Mouse (Mus musculus): ENCODE measurements around the gene Rere.
A peak's percentile ranks its signal among the peaks of the same experiment; 100 is the strongest.

Gene Rere

DNA sequence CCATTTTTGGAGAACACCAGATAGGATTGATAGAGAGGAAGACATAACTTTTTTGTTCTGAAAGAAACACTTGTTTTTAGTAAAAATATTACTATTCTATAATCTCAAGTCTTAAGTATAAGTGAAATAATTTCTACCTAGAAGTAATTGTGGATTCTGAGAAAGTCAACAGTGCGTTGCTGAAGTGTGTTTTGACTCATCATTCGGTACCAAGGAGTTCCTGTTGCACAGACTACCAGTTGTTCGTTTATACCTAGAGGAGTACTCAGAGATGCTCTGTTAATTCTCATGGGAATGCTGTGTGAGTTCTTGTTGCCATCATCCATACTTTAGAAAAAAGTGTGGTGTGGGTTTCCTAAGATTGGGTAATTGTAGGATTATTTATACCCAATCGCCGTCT is 154.1 kb downstream of the Rere start:
- DNase-seq = no peak

- DNase-seq = no peak
Observed at GRCm38 (mm10) chr4:150438621-150439020, 157.2 kb downstream of the Rere start.

- DNase-seq = no peak
Observed at GRCm38 (mm10) chr4:150441931-150442330, 160.5 kb downstream of the Rere start.

GRCm38 (mm10) chr4:150444068-150444467 is 162.6 kb downstream of the Rere start:
- no peak for DNase-seq

DNA sequence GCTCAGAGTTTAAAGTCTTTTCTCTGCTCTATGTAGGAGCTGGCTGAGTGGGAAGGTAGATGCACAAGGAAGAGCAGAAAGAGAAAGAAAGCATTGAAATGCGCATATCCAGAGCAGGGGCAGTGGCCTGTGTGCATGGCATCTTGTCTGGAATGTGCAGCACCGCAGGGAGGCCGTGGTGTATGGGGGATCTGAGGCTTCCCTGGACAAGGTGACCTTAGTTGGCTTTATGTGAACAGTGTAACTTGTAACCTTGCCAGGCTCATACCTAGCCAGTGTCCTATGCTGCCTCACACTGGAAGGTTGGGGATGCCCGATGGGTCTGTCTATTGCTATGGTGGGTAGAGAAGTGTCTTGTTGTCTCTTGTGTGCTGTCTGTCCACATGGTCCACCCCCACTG is 165.2 kb downstream of the Rere start:
- DNase-seq = peak; percentile 33 to 55

DNA sequence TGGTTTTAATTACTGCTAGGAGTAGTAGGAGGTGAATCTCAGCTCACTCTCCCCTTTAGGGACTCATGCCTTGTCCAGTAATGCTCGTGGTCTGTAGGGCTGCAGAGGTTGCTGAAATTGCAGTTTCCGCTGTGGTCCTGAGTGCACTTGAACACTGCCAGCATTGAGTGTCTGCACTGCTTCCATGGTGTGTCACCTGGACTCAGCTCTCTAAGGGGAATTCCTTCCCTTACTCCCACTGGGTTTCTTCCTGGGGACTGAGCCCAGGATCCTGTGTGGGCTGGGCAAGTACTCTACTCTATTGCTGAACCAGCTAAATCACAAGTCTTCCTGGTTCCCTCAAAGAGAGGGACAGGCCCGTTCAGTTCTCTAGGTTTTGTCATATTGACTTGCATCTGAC is 166.1 kb downstream of the Rere start:
- no peak for DNase-seq

DNA sequence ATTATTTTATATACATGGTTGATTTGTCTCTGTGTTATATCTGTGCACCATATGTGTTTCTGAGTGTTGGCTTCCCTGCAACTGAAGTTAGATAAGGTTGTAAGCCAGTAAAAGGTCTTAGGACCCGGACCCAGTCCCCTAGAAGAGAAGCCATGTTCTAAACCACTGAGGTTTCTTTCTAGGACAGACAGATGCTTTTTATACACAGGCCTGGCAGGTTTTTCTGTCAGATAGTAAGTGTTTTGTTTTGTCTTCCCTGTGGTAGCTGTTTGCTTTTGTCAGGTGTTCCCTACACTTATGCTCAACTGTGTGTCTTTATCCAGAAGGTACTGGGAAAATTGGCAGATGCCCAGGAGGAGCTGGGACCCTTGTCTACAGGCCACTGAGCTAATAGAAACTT is 167.0 kb downstream of the Rere start:
- no peak for DNase-seq

- DNase-seq = no peak
Observed at GRCm38 (mm10) chr4:150450081-150450691, 168.7 kb downstream of the Rere start.

DNA sequence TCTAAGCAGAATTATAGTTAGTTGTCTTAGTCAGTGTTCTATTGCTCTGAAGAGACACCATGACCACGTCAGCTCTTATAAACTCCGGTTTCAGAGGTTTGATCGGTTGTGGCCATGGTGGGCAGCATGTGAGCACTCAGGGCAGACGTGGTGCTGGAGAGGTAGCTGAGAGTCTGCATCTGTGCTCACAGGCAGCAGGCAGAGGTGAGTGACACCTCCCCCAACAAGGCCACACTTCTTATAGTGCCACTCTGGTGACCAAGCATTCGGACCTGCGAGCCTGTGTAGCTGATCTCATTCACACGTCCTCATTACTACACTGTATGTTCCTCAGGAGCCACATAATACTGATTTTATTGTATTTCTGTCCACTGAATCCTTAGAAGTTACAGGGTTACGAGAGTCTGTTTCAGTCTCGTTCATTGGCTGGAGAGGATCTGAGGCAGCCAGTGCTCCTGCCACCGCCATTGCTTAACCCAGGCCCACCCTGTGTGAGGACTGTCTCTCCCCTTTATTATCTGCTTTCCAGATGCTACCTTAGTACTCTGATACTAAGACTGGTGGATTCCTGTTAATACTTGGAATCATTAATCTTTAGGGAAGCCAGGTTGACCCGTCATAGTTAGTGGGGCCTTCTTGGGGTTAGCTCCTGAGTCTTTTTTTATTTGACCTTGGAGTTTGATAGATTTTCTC is 170.9 kb downstream of the Rere start:
- no peak for DNase-seq

- DNase-seq = no peak
Observed at GRCm38 (mm10) chr4:150454571-150455306, 173.3 kb downstream of the Rere start.

GRCm38 (mm10) chr4:150455750-150456149 is 174.3 kb downstream of the Rere start:
- no peak for DNase-seq

DNA sequence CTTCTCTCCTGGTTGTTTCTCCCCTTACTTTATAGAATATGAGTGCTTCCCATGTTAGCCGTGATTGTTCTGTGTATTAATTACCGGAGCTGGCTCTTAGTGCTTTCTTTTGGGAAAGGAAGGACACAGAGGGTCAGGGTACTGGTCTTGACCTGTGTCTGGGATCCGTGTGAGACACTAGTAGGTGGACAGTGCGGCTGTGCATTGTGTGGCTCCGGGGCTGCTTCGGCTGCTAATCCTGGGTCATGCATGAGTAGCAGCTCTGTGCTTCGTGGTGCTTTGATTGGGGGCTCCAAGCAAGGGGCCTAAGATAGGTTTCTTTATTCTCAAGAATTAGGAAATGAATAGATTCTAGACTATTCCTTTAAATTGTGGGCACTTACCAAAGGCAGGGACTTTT is 175.0 kb downstream of the Rere start:
- no peak for DNase-seq

- no peak for DNase-seq
Observed at GRCm38 (mm10) chr4:150456886-150457285, 175.4 kb downstream of the Rere start.

- DNase-seq = no peak
Observed at GRCm38 (mm10) chr4:150457353-150457752, 175.9 kb downstream of the Rere start.

DNA sequence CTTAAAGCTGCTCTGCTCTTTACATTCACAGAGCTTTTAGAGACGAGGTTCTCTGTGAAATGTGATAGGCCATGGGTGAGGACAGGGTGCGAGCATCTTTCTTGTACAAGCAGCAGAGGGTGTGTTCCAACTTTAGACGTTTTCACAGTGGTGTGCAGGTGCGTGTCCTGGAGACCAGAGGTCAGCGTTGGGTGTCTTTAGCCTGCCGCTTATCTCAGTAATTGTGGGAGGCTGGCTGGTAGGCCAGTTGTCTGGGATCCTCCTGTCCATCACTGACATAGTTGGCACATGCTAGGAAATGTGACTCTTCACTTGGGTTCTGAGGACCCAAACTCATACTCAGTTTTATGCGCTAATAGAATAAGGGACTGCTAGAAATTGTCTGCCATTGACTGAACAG is 176.3 kb downstream of the Rere start:
- no peak for DNase-seq

DNA sequence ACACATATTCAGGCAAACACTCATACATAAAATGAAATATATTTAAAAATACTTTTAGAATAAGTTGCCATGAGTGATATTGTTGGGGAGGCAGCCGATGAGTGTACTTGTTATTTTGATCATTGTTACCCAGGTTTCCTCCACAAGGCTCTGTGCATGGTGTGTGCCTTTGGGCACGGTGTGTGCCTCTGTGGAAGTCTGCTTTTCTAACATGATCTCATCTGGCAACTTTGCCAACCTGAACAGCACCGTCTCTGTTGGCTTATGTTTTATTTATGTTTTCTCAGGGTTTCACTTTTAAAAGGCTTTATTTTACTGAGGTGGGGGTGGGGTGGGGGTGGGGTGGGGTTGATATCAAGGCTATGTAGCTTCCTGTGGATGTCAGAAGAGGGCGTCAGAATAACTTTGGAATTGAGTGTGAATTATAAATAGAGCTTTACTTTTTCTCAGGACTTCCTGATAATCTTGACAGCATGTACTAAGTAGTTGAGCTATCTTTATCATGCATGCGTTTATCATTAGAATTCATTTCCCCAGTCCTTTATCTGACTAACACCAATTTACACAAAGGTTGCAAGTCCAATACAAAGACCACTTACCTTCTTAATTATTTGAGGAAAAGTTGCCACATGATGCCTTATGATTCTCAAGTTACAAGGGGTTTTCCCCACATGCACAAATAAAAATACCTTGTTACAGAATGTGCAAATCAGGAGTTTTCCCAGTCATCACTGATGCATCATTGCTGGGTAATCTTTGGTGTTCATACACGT is 177.8 kb downstream of the Rere start:
- DNase-seq = no peak

- no peak for DNase-seq
Observed at GRCm38 (mm10) chr4:150460451-150460850, 179.0 kb downstream of the Rere start.

DNA sequence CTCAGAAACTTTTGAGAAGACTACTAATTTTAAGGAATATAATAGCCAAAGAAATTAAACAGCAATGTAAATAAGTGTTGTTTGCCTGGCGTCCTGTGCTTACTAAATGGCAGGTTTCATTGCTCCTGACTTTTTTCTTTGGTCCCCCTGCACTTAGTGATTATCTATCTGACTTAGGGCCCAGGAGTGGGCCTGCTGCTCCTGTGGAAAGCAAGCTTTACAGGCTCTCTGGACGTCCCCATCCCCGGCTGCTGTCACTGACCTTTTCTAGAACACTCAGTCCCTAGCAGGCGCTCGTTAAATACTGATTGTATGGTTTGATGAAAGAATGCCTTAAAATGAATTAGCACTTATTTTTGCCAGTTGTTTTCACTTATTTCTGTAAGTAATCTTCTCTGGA is 179.6 kb downstream of the Rere start:
- no peak for DNase-seq

GRCm38 (mm10) chr4:150461427-150462189 is 180.2 kb downstream of the Rere start:
- DNase-seq = no peak

DNA sequence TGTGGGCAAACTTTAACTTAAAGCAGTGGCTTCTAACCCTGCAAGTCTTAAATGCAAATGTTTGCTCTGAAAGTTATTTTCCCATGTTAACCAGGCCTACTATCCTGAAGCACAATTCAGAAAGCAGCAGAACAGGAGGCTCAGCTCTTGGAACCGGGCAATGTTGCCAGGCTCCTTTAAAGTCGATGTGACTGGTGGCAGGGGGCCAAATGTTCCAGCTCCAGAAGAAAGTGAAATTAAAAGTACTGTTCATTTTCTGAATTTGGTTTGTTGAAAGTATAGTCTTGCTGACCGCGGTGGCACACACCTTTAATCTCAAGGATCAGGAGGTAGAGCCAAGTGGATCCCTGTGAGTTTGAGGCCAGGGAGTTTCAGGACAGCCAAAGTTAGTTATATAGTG is 180.9 kb downstream of the Rere start:
- peak; percentile 67 to 76 for DNase-seq

- DNase-seq = peak; percentile 77 to 79
Observed at GRCm38 (mm10) chr4:150465759-150466158, 184.3 kb downstream of the Rere start.

GRCm38 (mm10) chr4:150469274-150469673 is 187.8 kb downstream of the Rere start:
- peak in 1 of 2 experiments; percentile 37 for DNase-seq

All from kidney, postnatal 4 days (tissue).